Mouse (Mus musculus) megakaryocyte-erythroid progenitor cell, adult 5-6 weeks (primary cell): ENCODE results near the gene Plekha6. TPM values are rescaled to one million over a fixed set of nuclear protein-coding genes. Genes with fewer than 3 reads are reported as not detected.

Experiments
- ATAC-seq: replicated peaks from 2 replicates; pipeline ENCODE4 v1.8.0; 2016; ENCODE audit warnings: mild to moderate bottlenecking, inconsistent platforms; ENCODE audit not compliant: severe bottlenecking, poor library complexity, low FRiP score, low TSS enrichment
- total RNA-seq, 2 experiments: library from RNA; stranded (forward) in 1 of 2; stranded (reverse) in 1 of 2; fragments of 200-1000, 215-1000 nt in 1 of 2; fragments of >200 nt in 1 of 2; fragmentation: Nextera tagmentation in 1 of 2; gene quantifications; 2 replicates each; pipeline ENCODE4 v1.2.3; 2014 to 2017

Plekha6 gene
- total RNA-seq, 2 experiments from 2014 or later: 2.2 to 18.6 TPM

- ATAC-seq: no peak
These were observed 14.9 kb downstream of the Plekha6 start for GRCm38 (mm10) chr1:133178732-133179440.

DNA sequence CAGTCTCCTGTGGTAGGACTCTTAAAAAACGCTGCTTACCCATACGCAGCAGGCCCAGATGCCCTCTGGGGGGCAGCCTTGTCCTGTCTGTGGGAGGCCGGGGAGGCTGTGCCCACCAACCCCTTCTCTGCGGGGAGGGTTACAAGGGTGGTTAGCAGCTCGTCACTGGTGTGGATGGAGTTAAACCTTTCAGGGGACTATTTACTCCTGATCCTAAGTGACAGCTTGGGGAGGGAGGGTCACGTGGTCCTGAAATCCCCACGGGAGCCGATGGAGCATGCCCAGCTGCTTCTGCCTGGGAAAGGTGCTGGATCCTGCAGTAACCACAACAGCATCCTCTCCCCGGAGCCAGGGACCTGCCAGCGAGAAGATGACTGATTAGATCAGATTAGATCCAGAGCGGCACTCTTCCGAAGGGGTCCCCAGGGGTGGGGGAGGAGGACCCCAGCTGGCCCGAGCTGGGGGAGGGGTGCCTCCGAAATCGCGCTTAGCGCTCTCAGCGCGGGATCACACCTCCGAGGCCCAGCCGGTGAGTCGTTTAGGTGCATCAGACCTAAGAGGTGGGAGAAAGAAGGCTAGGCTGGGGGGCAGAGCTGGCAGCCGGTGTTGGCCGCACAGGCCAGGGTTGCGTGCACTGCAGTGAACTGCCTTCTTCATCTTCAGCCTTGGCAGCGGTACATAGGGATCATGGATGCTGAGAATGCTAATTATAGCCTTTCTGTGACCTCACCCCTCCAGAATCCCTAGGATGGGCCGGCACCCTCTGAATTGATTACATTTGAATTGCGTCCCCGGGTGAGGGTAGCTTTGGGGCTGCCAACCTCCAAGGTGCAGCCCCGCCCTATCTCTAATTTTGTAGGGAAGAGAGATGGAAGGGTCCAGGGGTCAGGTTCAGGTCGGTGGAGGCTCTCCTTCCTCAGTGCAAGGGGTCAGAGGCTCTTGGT, 17.3 kb downstream of the Plekha6 start:
- peak; percentile 68 for ATAC-seq

- ATAC-seq: peak; percentile 50
These were observed 18.2 kb downstream of the Plekha6 start for GRCm38 (mm10) chr1:133182016-133182705.

DNA sequence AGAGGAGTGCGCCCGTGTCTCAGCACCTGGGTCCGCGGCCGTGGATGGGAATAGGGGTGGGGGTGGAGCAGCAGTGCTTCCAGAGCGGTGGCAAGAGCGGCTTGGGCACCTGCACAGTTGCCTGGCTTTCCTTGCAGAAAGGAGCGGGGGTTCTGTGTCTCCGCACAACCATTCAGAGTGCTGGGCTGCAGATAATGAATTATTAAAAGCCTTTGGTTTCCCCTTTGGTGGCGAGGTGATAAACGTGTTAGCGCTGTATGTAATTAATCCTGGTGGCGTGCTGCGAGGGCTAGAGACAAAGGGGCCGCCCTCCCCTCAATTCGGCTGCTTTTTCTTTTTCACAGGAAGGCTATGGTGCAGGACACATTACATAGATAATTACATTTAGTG, 18.7 kb downstream of the Plekha6 start:
- ATAC-seq: peak; percentile 11; the same call in 1 of the 2 replicates

- ATAC-seq: no peak
These were observed 19.3 kb downstream of the Plekha6 start for GRCm38 (mm10) chr1:133183141-133183925.

- no peak for ATAC-seq
These were observed 24.1 kb downstream of the Plekha6 start for GRCm38 (mm10) chr1:133187948-133188680.

GRCm38 (mm10) chr1:133188719-133189118, 24.7 kb downstream of the Plekha6 start:
- no peak for ATAC-seq

DNA sequence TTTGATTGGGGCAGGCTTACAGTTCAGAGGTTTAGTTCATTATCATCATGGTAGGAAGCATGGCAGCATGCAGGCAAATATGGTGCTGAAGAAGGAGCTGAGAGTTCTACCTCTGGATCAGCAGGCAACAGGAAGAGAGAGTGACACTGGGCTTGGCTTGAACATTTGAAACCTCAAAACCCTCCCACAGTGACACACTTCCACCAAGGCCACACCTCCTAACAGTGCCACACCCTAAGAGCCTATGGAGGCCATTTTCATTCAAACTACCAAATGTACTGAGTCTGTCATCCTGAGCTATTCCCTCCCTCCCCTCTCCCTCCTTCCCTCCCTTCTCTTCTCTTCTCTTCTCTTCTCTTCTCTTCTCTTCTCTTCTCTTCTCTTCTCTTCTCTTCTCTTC, 25.5 kb downstream of the Plekha6 start:
- no peak for ATAC-seq

DNA sequence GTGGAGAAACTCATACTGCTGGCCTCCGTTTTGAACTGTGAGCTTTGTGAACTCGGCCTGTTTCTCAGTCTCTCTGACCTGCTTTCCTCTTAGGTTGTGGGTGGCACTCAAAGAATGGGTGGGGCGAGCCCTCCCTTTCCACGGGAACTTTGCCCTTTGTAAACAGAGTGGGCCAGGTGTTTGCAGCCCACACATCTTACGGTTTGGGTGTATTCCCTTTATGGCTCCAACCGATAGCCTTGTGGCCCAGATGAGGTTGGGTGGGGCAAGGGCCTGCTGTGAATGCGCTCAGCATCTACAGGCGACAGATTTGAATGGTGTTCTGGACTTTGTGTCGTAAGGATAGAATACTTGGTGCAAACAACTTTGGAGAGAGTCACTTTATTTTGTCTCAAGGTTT, 26.5 kb downstream of the Plekha6 start:
- peak; percentile 96 for ATAC-seq

DNA sequence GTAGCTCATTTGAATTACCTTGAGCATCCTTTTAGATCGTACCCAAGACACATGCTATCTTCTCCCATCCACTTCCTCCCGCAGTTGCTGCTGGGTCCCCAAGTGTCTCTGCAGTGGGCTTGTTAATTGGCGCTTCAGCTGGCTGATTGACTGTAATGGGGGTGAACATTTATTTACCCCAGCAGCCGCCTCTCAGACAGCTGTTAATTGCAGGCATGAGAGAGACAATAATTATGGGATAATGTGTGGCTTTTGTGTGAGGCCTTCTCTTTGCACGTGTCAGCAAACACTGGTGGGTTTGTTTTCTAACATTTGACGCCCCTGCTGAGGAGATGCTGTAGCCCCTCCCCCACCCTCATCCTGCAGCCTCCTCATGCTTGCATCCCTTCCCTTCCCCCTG, 32.2 kb downstream of the Plekha6 start:
- no peak for ATAC-seq

- ATAC-seq: no peak
These were observed 33.3 kb downstream of the Plekha6 start for GRCm38 (mm10) chr1:133197266-133197665.

- no peak for ATAC-seq
These were observed 35.7 kb downstream of the Plekha6 start for GRCm38 (mm10) chr1:133199706-133200105.

GRCm38 (mm10) chr1:133201499-133201898, 37.5 kb downstream of the Plekha6 start:
- ATAC-seq: no peak

GRCm38 (mm10) chr1:133203701-133204100, 39.7 kb downstream of the Plekha6 start:
- ATAC-seq: no peak

DNA sequence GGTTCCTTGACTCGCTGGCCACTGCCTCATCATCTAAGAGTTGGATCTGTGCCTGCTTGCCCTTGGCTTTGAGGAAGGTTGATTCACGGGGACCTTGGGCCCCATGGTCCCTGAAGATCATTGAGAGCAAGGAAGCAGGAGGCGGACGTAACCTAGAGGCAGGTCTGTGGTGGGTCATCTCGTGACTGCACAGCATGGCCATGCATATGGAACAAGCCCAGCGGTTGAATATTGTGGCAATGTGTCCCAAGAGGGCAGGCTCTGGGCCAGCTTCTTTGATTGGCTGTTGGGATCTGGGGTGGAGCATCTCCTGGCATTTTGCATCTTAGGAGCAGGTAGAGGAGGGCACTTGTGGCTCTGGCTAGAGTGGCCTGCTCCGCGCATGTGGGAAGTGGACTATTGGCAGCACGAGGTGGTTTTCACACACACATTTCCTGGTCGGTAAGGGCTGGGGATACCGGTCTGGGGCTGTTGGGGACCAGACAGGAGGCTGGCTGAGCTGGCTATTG, 40.4 kb downstream of the Plekha6 start:
- no peak for ATAC-seq

GRCm38 (mm10) chr1:133204985-133205384, 41.0 kb downstream of the Plekha6 start:
- no peak for ATAC-seq

DNA sequence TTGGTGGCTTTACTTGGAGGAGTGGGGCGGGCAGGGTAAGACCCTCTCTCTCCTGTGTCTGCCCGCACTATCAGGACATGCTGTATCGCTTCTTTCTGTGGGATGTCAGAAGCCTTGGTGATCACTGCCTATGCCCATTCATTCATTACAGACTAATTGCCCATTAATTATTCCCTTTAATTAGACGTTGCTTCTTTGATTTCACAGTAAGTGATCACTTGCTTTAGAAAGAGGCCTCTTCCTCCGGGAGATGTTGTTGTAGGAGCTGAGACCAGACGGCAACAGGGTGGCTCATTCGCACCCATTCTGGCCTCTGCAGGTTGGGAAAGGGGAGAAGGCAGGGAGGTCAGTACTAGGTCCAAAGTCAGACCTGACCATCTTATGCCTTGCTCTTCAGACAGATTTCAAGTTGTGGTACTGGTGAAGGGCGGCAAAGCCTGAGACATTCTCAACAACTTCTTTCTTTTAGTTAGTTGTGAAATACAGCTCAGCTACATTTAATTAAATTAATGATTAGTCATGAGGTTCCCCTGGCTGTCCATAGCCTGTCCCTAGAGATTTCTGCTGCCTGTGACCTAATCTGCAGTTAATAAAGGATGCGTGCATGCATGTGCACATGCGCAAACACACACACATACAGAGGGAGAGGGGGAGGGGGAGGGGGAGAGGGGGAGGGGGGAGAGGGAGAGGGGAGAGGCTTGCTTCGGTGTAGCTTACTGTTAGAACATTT, 44.2 kb downstream of the Plekha6 start:
- ATAC-seq: no peak

DNA sequence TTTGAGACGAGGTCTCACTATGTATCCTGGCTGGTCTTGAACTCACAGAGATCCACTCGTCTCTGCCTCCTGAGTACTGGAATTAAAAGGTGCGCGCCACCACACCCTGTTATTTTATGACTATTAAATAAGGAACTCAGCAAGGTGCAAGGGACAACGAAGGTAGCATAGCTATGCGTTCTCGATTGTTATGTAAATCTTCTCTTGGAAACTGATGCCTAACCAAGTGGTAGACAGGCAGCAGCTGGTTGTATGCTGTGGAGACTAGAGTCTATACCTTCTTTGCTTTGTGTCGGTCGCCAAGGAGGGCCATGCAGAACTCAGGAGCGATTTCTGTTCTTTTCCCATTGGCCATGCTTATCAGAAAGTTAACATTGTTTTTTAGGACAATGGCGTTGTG, 45.0 kb downstream of the Plekha6 start:
- ATAC-seq: no peak
